Mouse (Mus musculus) liver, postnatal 0 days (tissue): Measurements from ENCODE around the gene Phf20.

Experiments used
- CTCF ChIP-seq: sonication (generic); IDR thresholded peaks from 2 replicates; pipeline ENCODE4 v1.5.1; 2016; ENCODE audit warnings: antibody characterized with exemption, low read depth
- EP300 ChIP-seq: IDR thresholded peaks from 2 replicates; pipeline ENCODE4 v1.6.1; 2016; ENCODE audit warnings: antibody characterized with exemption, low read depth, mild to moderate bottlenecking

DNA sequence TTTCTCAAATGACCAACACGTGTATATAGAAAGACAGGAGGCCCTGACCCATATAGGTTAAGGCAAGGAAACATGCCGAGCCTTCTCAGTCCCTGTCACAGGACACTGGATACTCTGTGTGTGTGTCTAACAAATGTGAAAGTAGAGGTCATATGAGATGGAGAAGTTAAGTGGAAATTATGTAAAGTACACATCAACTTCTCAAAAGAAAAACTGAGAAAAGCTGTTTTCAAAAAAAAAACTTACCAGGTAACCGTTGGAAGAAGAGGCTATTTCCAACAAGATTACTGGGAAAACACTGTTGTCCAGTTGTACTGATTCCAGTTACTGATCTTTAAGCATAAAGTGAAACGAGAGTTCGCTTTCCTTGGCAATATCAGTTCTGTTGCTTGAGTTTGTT, 114.7 kb downstream of the Phf20 start:
- TF ChIP-seq EP300: no peak
- no peak for TF ChIP-seq CTCF
